Mouse (Mus musculus): Measurements from ENCODE around the gene Dalrd3.
A peak's percentile ranks its signal among the peaks of the same experiment; 100 is the strongest.
"Not testable (repeated sequence)": the region's sequence is repeated elsewhere in the genome, so short reads cannot be mapped to it uniquely, and the experiment has no call there.

The Dalrd3 gene

DNA sequence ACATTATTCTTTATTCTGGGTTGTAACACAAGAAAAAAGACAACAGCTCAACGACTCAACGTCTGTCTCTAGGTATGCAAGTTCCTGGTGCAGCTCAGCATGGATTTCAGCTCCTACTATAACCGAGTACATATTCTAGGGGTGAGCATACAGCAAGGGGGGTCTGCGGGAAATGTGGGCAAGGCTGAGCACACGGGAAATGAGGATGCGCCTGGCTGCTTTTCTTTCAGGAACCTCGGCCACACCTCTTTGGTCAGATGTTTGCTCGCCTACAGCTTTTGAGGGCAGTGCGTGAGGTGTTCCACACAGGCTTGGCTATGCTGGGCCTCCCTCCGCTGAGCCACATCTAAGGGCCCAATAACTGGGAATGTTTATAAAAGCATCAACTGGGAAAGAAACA lies 2.6 kb downstream of the Dalrd3 start:
- DNase-seq (ENCODE audit: low read depth in 2 of 2, low spot score in 2 of 2): no peak

DNA sequence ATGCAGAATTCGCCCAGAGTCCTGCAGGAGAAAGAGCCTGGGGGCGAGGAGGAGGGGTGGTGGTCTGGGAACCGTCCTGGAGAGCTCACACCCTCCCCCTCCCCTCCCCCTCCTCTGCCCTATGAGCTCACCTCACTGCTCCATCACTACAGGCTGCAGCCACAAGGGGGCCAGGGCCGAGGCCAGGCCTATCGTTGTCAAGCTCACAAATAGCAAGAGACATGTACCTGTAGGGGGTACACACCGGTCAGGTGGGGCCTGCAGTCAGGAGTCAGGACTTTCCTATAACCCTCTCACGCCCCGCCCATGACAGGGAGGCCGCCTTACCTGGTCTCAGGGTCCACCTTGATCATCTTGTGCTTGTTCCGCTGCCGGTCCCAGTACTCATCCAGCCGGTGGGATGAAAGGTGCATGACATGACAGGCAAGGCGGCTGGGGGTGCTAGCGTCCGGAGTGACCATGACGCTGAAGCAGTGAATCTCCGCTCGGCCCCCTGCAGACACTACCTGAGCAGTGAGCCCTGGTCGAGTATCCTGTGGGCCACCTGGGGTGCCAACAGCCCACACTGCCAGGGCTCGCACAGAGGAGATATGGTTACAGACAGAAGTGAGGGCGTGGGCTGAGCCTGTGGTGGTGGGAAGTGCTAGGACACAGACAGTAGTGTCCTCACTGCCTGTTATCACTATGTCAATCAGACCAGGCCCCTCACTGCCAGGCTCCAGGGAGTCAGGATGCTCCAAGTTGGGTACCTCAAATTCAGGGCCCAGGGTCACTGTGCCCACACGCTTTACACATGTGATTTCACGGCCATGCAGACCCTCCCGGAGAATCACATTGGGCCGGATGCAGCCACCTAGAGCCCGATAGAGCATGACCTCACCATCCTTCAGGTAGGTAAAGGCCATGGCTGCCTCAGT lies 4.3 kb downstream of the Dalrd3 start:
- peak in 1 of 2 experiments; percentile 56 for DNase-seq (ENCODE audit: low read depth in 2 of 2, low spot score in 2 of 2)

GRCm38 (mm10) chr9:108574921-108575320 lies 5.2 kb downstream of the Dalrd3 start:
- DNase-seq (ENCODE audit: low read depth in 2 of 2, low spot score in 2 of 2): no peak

GRCm38 (mm10) chr9:108575321-108576297 lies 5.9 kb downstream of the Dalrd3 start:
- DNase-seq (ENCODE audit: low read depth in 2 of 2, low spot score in 2 of 2): no peak

DNA sequence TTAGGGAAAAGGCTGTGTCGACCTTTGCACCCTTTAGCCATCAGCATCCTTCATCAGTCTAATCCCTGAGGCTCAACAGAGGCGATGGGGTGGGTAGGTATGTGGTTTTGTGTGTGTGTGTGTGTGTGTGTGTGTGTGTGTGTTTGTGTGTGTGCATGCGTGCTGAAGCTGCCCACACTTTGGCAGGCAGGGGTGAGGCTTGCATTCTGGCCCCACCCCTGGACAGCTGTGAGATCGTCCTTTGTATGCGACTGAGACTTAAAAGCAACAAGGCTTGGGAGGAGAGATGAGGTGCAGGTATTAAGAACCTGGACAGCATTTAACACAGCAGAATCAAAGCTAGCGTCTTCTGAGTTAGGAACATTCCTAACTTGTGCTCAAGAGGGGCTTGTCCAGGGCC lies 7.3 kb downstream of the Dalrd3 start:
- no peak for DNase-seq (ENCODE audit: low read depth in 2 of 2, low spot score in 2 of 2)

DNA sequence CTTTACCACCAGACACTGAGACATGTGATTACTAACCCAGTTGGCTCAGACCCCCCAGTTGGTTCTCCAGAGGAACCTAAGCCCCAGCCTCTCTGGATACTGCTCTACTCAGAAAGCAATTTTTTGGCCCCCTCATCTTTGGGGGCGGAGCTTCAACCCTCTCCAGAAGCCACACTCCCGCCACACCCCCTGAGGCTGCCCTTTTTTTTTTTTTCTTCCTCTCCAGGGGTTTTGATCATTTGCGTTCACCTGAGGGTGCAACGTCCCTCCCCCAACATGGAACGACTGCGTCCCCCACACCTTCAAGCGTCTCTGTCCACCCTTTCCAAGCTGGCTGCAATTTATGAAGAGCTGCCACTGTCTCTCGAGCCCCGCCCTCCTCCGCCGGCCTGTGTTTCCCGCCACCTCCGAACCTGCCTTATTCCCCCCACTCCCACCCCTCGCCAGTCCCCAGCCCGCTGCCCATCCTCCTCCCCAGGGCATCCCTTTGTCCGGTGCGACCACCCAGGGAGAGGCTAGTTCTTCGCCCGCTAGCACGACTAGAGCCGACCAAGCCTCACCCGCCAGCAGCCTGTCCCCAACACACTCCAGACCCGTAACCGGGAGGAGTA lies 8.4 kb downstream of the Dalrd3 start:
- DNase-seq (ENCODE audit: low read depth in 2 of 2, low spot score in 2 of 2): peak in 1 of 2 experiments; percentile 27

DNA sequence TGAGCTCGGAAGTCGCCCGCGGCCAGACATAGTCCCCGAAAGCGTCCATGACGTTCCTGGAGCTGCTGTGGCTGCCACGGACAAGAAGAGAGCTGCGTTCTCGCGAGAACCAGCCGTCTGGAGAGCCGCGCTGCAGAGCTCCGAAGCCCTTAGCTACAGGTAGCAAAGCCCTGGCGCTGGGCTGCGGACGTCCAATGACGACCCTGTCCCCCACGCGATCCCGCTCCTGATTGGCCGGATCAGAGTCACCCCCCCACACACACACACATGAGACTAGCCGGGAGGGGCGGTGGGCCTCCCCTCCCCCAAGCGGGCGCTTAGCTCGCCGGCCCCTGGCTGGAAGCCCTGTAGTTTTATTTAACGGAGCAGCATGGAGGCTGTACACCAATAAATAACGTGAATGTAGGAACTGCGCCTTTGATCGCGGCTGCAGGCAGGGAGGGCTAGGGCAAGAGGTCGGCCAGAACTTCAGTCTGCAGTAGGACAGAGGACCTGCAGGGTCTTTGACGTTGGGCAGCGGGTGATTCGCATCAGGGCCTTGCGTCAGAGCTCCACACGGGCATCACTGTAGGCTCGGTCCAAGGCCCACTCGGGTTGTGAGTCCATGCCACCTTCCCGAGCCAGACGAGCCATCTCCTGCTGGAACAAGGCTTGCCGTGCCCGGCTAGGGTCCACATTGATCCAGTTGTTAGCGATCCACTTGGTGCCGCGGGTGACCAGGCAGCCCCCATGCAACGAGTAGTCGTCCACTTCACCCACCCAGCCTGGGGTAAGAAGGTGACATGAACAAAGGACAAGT lies 9.1 kb downstream of the Dalrd3 start, which contains the start of gene Wdr6:
Wdr6 (minus strand) TSS at position 195 of the 799 bp plus-strand sequence.
- DNase-seq (ENCODE audit: low read depth in 2 of 2, low spot score in 2 of 2): peak; percentile 80 to 83

- DNase-seq (ENCODE audit: low read depth in 2 of 2, low spot score in 2 of 2): no peak
Observed at GRCm38 (mm10) chr9:108579344-108579690, 9.6 kb downstream of the Dalrd3 start.

DNA sequence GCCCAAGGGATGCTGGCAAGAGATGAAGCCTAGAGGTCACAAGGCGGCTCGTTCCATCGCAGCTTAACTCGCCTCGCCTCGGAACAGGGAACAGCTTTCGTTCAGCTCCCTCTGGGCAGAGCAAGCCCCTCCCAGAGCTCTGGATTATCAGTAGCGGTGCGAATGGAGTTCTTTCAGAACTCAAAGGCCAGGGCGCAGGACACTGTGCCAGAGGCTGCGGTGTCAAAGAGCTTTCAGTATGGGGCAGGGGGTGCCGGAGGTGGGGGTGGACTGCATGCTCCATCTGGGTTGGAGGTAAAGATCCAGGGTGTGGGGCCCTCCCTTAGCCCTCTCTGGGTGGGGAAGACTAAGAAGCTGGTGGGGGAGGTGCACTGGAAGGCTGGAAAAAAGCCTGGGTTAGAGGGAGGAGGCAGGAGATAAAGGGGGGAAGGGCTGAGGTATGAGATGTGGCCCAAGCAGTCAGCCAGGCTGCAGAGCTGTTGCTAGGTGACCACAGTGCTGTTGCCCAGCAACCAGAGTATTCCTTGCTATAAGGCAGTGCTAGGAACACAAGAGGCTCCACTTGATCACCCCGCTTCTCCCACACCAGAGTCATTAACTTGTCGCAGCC lies 18.0 kb downstream of the Dalrd3 start:
- no peak for DNase-seq (ENCODE audit: low read depth in 2 of 2, low spot score in 2 of 2)

DNA sequence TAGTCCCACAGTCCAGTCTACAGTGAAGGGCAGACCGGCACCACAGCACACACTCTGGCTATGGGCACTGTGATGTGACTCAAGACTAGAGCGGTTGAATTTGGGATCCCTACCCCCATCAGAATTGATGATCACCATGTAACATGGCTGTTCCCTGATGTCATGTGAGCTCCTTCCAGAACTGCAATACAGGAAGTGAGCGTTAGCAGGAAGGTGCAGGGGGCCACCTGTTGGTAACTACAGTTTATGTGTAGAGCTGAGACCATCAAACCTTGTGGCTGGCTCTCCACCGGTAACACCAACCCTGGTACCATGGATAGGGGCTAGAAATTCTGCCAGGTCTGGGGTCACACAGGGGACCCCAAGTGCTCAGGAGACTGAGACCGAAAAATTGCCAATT lies 19.5 kb downstream of the Dalrd3 start:
- no peak for DNase-seq (ENCODE audit: low read depth in 2 of 2, low spot score in 2 of 2)

DNA sequence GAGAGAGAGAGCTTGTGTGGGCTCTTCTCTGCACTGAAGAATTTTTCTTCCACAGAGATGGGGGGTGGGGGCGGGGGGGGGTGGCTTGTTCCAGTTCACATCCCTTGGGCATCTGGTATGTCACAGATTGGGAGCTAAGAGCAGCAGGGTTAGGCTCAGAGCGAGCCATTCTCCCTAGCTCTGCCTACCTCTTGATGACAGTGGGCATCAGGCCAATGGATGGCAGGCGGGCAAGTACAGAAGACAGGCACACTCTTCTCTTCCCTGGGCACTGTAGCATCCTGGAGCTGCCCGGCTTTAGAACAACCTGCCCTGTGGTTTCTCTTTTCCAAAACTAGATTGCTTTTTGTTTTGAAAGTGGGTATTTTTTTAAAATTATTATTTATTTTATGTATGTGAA lies 21.8 kb downstream of the Dalrd3 start:
- DNase-seq (ENCODE audit: low read depth in 2 of 2, low spot score in 2 of 2): no peak

DNA sequence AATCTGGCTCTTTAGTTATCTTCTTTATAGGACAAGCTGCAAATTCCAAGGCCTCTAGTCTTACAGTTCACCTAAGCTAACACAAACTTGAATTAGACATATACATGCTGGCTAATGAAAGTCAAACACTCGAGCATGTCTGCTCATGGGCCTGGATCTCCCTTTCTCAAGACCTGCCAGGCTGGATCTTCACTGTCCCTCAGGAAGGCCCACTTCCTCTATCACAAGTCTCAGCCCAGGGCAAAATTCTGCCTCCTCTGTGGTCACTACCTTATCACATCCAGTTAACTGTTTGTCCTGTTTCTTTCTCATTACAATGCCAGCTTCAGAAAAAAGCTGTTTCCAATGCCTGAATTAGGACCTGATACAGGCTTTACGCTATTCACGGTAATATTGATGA lies 24.7 kb downstream of the Dalrd3 start:
- DNase-seq (ENCODE audit: low read depth in 2 of 2, low spot score in 2 of 2): no peak

- DNase-seq (ENCODE audit: low read depth in 2 of 2, low spot score in 2 of 2): peak; percentile 37 to 48
Observed at GRCm38 (mm10) chr9:108596998-108597764, 27.5 kb downstream of the Dalrd3 start, which contains the start of gene P4htm. TSS of gene P4htm (minus strand) at chr9:108597667.

DNA sequence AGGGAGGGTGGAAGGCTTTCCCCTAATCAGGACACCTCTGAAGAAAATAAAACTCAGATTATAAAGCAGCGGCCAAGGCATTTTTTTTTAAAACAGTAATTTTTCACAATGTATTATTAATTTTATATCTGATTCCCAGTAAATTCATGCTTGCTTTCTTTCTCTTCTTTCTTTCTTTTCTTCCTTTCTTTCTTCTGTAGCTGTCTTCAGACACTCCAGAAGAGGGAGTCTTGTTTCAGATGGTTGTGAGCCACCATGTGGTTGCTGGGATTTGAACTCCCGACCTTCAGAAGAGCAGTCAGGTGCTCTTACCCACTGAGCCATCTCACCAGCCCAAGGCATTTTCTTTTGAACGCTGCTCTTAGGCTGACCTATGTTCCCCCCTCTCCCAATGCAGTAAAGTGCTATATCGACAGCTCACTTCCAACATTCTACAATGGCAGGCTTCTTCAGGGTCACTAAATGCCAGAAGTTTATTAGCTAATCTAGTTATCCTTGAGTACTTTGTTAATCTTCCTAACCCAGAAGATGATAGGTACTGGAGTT lies 29.4 kb downstream of the Dalrd3 start:
- DNase-seq (ENCODE audit: low read depth in 2 of 2, low spot score in 2 of 2): no peak

- DNase-seq (ENCODE audit: low read depth in 2 of 2, low spot score in 2 of 2): no peak
Observed at GRCm38 (mm10) chr9:108600011-108600410, 30.3 kb downstream of the Dalrd3 start.

DNA sequence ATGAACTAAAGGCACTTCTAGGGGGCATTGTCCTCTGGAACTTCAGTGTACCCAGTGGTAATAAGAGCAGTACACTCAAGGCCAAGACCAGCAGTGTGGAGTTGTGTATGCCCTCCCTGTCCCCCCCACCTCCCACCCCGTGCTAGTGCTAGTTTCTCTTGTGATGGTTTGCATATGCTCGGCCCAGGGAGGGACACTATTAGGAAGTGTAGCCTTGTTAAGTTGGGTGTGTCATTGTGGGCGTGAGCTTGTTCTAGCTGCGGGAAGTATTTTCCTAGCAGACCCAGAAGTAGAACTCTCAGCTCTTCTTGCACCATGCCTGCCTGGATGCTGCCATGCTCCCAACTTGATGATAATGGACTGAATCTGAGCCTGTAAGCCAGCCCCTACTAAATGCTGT lies 32.3 kb downstream of the Dalrd3 start:
- DNase-seq (ENCODE audit: low read depth in 2 of 2, low spot score in 2 of 2): no peak

DNA sequence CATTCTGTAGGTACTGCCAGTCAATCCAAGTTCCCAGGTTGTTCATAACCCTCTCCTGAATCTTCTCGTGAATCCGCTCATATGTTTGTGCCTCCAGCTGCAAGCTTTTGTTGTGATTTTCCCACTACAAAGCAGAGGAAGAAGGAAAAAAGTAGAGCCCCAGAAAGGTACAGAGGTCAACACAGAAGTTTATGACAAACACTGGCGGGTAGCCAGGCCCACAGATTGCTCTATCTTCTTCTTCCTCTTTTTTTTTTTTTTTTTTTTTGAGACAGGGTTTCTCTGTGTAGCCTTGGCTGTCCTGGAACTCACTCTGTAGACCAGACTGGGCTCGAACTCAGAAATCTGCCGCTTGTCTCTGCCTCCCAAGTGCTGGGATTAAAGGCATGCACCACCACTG lies 38.2 kb downstream of the Dalrd3 start:
- DNase-seq (ENCODE audit: low read depth in 2 of 2, low spot score in 2 of 2): not testable (repeated sequence)

DNA sequence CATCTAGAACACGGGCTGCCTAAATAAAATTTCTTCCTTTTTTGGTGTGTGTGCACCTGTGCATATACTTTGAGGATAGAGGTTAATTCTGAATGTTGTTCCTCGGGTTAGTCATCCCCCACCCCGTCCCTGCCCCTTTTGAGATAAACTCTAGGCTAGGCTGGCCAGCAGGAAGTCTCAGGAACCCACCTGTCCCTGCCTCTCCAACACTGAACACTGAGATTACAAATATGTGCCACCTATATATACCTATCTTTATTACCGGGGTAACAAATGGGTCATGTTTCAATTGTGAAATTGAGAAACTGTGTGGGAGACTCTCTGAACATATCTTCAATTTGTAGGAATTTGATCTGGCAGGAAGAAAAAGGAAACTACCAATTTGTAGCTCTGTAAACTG lies 39.2 kb downstream of the Dalrd3 start:
- no peak for DNase-seq (ENCODE audit: low read depth in 2 of 2, low spot score in 2 of 2)

DNA sequence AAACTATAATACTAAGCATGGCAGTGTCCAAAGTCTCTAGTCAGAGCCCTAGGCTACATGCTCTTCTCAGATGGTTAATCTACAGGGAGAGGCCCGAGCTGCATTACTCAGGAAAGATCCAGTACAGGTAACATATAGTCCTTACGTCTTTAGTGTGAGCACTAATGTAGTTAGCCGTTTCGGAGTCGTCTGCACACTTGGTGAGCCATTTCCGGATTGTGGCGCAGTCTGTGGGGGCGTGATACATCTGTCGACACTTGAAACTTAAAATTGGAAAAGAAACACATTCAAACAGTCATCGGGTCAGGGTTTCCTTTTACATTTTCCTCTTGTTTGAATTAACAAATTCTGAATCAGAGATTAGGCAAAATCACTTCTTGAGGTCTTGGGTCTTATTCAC lies 41.8 kb downstream of the Dalrd3 start:
- DNase-seq (ENCODE audit: low read depth in 2 of 2, low spot score in 2 of 2): no peak
